Mouse (Mus musculus) brain, embryonic 18.5 days (tissue): ENCODE data around the gene Scnm1.

ENCODE experiments used
- DNase-seq: peaks from one replicate; pipeline ENCODE4 v3.0.0-alpha.2; 2012; ENCODE audit warnings: low read depth, low spot score

Scnm1 gene

DNA sequence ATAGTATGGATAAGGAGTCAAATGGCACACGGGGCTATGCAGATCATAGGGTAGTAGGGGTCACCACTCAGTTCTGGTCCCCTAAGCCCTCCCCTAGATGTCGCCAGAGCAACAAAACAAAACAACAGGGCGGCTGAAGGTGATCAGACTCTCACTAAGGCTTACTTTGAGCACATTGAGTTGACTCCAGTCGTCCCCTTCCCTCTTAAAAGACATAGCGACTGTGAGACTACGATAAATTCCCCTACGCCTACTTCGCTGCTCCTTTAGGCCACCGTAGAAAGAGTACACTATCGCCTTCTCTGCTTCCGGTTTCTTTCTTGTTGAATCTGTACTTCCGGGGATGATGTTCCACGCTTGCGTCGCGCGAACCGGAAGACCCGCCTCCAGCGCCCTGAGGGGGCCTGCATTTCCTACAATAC, at the start of gene Scnm1, which contains the start of gene Lysmd1:
Gene Scnm1, minus strand, starts transcription at position 332 of the 422 bp plus-strand sequence.
Gene Lysmd1, plus strand, starts transcription at position 409 of the 422 bp plus-strand sequence.
- DNase-seq = peak; percentile 93

DNA sequence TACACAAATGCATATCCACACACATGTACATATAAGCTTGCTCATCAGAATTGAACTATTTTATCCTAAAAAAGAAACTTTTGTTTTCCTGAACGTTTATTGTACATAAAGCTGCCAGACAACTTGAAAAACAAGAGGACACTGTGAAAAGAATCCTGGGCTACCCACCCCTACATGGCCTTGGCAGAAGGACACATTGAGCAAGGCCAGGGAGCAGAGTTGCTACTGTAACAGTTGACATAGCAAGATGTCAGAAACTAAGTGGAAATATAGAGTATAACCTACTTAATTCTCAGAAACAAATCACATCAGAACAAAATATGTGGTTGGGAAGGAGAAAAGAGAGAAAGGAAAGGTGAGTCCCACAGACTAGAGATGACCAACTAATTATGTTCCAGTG, 48.0 kb upstream of the Scnm1 start:
- DNase-seq = no peak

DNA sequence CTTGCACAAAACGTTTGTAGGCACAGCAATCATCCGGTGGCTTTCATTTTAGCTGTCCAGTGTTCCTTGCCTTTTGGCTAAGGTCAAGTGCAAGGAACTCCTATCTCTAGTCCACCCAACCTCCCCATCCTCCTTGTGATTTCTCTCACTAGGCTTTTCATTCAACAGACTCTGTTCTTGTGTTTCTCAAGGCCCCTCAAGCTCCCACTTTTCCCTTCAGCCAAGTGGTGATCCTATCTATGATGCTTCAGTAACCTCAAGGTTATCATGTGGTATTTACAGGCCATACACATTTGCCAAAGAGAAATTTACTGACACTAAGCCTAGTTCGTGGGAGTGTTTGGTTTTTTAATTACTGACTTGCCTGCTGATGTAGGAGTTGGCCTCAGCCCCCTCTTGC, 46.1 kb upstream of the Scnm1 start:
- no peak for DNase-seq

DNA sequence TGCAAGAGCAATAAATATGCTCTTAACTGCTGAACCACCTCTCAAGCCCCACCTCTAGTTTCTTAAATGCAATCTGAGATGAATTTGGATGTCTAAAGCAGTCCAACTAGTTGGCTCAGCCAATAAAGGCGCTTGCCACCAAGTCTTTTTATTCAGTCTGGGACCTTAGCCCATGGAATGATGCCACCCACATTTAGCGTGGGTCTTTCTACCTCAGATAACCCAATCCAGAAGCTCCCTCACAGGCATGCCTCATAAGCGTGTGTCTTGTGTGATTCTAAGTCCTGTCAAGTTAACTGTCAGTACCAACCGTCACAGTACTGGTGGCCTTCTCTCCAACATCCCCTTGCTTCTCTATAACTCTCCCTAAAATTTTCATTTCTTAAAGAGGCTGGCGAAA, 45.1 kb upstream of the Scnm1 start:
- DNase-seq = no peak

DNA sequence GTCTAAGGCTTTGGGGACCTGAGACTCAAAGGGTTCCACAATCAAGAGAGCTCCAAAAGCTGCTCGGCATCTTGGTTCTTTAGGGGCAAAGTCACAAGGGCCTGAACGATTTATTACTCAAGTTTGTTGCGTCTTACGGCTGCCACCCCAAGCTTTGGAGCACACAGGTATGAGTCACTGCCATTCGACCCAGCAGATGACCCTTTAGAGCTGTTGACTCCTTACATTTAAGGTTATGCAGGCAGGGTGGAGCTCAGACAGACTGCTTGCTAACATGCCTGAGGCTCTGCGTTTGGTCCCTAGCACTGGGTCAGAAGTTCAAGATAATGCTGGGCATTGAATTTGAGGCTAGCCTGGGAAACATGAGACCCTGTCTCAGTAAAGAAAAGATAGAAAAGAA, 43.8 kb upstream of the Scnm1 start:
- DNase-seq = no peak

DNA sequence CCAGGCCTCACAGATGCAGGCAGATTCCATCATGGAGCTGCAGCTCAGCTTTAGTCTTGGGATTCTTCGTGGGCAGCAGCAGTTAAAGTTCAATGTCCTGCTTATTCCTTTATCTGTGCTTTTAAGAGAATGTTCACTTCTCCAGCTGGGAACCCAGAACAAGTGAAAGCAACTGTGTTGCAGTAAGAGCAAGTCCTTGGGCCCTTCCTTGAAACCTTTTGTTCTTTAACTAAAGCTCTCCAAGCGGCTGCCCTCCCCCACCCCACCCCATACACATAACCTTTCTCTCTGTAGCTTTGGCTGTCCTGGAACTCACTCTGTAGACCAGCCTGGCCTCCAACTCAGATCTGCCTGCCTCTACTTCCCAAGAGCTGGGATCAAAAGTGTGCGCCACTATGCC, 42.7 kb upstream of the Scnm1 start:
- DNase-seq = no peak

DNA sequence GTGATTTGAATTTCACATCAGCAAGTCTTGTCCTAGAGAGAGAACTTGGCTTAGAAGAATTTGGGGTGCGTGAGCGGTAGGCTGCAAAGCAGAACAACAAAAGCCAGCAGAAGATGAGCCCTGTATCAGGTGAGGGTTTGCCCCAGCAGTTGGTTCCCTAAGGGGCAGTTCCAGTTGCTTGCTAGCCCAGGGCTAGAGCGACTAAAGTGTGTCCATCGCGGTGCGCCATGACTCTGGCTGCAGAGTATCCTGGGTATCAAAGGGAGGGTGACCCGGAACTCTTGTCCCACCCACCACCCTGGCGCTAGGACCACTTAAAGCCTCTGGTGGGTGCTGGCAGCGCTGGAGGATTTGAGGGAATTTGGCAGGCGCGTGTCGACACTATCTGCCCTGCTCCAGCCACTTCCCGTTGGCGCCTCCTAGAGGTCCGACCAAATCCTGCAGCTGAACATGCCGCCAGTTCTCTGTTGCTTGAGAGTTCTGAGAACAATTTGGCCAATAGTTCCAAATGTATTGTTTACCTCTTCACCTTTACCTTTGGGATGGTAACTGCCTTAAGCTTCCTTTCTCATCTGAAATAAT, 40.3 kb upstream of the Scnm1 start:
- DNase-seq = no peak

DNA sequence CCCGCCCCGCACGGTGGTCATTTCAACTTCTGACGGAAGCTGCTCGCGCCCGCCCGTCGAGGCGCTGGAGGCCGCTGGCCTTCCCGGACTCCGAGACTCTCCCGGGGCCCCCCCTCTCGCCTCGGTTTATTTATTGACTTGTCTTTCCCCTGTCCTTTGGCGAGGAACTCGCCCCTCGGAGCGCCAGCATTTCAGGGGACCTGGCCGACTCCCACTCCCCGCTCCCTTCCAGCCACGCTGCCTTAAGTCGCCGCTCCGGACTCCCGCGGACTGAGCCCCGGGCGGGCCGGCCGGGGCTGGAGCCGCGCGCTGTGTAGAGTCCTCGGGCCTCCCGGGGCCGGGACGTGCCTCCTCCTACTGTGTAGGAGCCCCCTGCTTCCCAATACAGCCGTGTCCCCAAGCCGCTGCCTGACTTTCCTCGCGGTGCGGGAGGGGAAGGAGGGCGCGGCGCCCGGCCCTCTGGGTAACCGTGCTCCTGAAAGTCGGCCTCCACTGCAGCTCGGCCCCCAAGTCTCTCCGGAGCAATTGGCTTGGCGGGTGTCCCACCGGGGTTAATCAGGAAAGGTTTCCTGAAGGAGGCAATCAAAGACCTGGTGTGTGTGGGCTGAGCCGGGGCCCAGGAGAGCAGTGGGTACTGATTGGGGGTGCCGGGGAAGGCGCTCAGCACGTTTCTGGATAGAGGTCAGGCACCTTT, 39.6 kb upstream of the Scnm1 start:
- DNase-seq = no peak

DNA sequence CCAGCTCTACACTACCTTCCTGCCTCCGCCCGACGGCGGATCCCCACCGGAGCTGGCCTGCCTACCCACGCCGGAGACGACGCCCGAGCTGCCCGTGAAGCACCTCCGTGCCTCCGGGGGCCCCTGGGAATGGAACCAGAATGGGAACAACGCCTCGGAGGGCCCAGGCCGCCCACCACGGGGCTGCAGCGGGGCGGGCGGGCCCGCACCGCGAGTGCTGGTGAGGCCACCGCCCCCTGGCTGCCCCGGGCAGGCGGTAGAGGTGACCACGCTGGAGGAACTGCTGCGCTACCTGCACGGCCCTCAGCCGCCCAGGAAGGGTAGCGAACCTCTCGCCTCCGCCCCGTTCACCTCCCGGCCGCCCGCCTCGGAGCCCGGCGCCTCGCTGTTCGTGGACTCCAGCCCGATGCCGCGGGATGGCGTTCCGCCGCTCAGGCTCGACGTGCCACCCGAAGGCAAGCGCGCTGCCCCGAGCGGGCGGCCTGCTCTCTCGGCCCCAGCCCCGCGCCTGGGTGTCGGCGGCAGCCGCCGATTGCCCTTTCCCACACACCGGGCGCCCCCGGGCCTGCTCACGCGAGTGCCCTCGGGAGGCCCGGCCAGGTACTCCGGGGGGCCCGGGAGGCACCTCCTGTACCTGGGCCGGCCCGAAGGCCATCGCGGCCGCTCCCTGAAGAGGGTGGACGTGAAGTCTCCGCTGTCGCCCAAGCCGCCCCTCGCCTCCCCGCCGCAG, 38.9 kb upstream of the Scnm1 start:
- no peak for DNase-seq

DNA sequence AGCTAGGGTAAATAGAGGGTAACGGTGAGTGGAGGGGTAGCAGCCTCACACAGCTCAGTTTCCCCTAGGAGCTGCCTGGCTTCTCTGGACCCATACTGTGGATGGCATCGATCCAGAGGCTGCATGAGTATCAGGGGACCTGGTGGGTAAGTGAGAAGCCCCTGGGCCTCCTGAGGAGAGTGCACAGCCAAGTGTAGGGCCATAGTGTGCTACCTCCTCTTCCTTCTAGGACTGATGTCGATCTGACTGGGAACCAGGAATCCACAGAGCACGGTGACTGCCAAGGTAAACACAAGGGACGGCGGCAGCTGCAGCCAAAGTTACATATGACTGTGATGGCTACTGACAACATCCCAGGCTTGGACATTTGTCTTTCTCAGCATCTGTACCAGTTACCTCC, 37.3 kb upstream of the Scnm1 start:
- DNase-seq = no peak

DNA sequence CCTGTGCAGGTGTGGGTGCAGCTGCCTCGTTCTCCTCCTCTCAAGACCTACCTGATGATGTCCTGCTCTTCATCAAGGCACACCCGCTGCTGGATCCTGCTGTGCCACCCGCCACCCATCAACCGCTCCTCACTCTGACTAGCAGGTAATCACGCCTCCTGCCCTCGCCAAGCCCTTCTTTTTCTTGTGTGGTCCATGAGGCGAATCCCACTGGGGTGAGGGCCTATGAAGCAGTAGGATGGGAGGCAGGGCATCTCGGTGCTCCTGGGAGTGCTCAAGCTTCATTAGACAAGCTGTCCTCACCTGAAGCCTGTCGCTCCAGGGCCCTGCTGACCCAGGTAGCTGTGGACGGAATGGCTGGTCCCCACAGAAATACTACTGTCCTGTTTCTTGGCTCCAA, 36.2 kb upstream of the Scnm1 start:
- no peak for DNase-seq

DNA sequence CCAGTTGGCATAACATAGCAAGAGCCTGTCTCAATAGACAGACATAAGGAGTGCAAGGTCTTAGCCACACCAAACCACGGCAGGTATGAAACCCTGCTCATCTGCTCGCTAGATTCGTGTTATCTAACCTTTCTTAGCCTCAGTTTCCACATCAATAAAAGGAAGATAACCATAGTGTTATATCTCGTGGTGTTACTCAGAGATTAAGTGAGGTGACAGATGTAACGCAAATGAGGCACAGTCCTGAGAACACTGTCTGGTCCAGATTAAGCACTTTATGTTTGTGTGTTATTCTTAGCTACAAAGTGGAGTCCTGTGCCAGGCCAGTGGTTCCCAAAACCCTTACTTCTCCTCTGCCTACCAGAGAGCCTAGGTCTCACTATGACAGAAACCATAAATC, 31.0 kb upstream of the Scnm1 start:
- no peak for DNase-seq

DNA sequence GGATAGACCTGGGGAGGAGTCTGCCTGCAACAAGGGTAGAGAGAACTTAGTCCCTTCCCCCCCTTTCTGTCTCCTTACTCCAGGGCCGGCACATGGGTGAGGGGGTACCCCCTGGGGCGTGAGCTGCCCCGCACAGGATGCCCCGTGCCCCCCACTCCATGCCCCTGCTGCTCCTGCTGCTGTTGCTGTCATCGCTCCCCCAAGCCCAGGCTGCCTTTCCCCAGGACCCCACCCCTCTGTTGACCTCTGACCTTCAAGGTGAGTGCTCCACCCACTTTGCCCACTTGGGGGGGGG, 30.4 kb upstream of the Scnm1 start:
- no peak for DNase-seq

DNA sequence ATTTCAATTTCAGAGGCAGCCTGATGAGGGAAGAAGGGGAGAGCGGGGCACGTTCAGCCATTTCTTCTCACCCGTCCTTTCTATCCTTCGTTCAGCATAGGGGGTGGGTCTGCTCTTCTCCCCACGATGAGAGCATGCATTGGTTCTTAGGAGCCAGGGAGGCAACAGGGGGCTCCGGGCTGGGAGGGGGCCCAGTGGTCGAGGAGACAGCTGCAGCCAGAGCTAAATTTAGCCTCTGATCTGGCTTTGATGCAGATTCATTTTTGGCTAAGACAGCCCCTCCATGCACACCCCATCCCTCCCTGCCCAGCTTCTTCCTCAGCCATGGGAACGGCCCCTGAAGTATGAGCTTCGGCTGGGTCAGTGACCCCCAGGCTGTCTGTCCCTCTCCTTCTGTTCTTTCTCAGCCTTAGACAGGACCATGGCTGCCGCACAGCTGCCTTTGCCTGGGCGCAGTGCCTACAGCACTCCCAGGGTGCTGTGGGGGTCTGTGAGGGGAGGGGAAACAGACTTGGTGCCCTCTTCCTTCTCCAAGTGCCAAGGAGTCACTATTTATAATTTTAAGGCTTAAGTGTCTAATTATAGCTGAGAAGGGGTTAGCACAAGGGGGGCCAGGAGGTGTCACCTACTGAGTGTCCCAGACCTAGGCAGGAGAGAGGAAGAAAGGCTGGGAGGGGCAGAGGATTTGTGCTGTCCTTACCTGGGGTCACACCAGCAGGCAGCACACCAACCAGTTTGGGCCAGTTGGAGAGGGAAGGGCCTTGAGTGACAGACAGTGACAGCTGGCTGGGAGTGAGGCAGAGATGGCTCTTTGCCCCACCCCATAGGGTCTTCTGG, 29.8 kb upstream of the Scnm1 start:
- no peak for DNase-seq

DNA sequence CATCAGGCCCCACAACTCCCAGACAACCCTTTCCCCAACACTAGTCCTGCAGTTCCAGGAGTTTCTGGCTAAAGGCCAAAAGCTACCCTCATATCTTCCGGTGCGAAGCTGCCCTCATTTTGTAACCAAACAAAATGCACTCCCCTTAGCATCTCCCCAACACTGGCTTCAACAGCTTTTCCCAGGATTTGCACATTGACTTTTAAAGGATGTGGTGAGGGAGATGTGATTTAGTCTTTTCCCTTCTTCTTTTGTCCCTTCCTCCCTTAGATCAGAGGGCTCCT, 28.5 kb upstream of the Scnm1 start:
- no peak for DNase-seq

DNA sequence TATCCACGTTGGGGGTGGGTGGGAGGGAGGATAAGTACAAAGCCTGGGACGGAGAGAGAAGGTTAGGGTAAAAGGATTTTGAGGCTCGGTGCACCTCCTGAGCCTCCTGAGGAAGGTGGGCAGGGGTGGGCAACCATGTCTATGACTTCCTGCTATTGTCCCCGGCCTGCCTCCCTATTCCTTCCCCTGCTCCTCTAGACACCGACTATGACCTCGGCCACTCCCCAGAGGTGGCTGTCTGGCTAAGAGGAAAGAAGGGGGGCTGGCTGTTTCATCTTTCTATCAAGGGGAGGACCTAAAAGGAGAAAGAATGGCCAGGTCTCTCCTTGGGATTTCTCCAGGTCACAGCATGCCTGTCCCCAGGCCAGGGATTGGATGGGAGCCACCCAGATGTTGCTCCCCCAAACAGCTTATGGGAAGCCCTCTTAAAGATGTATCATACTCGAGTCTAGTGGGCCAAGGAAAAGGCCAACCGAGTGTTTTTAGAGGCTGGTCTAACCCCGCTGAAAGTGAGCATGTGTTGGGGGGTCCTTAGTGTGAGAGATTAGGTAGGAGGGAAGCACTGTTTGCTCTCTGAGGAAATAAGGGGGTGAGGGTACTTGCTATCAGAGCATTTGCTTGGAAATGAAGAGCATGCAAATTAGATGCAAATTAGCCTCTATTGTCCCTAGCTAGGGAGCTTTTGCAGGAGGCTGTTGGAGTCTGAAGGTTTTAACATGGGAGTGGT, 28.0 kb upstream of the Scnm1 start:
- DNase-seq = no peak

DNA sequence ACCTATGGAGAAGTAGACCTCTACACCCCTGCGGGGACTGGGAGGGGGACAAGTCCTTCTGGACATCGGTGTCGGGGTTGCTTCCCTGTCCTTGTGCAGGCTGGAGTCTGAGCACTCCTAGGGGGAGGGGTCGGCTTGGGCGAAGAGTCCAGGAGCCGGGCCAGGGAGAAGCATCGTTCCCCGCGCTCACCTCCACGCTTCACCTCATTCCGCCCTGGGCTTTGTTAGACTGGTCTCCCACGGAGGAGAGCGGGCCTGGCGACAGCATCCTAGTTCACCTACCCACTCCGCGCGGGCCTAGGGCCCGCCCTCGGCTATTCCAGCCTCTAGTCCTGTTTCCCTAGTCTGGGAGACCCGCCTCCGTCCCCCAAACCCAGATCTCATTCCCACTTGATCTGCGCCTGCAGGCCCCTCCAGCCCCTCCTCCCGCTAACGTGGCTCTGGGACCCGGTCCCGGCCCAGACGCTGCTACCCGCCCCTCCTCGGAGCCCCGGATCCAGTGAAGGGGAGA, 27.3 kb upstream of the Scnm1 start:
- no peak for DNase-seq

DNA sequence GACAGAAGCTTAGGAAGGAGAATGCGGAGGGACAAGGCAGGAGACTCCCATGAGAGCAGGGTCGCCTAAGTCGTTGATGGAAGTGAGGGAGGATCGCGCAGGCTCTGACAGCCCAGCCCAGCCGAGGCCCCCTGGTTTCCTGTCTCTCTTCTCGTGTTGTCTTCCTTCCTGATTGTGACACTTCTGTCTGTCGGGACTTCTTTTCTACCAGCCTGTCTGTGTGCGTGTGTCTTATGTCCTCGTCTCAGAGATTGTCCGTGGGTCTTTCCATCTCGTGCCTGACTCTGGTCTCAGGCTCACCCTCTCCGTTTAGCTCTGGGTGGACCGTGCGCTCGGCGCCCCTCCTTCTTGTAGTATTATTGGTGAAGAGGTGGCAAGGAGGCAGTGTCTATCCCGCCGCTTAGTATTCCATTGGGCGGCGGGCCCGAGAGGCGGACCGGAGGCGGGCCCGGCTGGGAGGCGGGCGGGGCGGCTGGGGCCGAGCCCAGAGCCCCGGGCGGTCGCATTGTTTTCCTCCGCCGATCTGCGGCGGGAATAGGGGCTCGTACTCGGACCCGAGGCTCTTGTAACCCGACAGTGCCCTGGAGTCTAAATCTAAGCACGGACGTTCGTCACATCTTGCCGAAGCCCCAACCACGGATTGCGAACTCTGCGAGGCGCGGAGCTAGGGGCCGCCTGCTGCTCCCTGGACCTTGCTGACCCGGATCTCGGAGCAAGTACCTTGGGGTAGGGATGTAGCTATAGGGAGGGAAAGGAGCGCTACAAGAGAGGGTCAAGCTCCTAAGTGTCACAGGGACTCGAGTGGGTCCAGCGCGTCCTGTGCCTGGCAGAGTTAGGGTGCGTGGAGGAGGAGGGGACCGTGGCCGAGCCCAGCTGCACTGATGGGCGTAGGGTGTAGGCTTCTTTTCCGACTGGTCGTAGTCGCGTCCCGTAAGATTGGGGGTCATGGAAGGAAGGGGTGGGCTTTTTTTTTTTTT, 26.5 kb upstream of the Scnm1 start, which contains the start of gene Sema6c:
Gene Sema6c, plus strand, starts transcription at position 471 of the 977 bp plus-strand sequence.
- peak; percentile 84 for DNase-seq

DNA sequence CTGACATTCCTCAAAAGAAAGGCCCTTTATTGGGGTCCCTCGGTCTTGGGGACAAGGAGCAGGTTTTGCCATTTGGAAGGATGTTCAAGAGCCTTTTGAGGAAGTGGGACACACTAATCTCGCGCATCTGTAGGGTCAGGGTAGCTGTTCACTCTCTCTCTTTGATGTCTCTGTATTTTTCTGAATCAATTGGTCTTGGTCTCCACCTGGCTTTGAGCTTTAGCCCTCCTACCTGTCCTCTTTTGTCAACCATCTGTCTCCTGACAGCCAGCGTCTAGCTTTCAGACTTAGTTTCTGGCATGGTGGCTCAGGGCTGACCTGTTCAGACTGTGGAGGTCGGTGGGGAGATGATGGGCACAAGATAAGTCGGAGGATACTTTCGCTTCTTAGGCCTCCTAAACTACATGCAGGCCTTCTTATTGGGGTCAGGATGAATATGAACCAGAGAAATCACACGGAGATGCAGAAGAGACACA, 25.7 kb upstream of the Scnm1 start:
- no peak for DNase-seq

DNA sequence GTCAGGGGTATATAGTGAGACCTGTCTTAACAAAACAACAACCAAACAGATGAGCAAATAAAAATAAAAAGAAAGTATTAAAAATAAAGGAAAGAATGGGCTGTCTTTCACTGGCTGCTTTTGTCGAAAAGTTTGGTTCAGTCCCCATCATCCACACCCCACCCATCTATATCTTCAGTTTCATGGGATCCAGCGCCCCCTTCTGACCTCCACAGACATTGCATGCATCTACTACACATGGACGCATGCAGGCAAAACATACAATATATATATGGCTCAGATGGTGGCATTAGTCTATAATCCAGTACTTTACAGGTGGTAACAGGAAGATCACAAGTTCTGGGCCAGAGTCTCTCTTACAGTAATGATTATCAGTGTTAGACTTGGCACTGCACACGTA, 20.1 kb upstream of the Scnm1 start:
- DNase-seq = no peak
